Mouse (Mus musculus) CH12.LX (cell line): ENCODE measurements around the gene Tnc. TPM values are rescaled to one million over a fixed set of nuclear protein-coding genes. Genes with fewer than 3 reads are reported as not detected.

Source experiments
- DNase-seq: peaks from one replicate; pipeline ENCODE4 v3.0.0-alpha.2; 2013; ENCODE audit errors: extremely low read depth
- H3K27ac ChIP-seq: 2 replicates; pipeline ENCODE4 v1.5.1; 2012; ENCODE audit warnings: low read depth, mild to moderate bottlenecking, control low read depth, moderate library complexity; ENCODE audit not compliant: insufficient read depth
- H3K27me3 ChIP-seq: replicated peaks from 2 replicates; pipeline ENCODE3; 2012; ENCODE audit warnings: inconsistent platforms
- H3K36me3 ChIP-seq, 2 experiments: replicated peaks in 1 of 2; 2 replicates each; pipeline versions ENCODE3 to v1.6.1; 2012; ENCODE audit warnings: inconsistent platforms in 1 of 2, low read length in 1 of 2, mild to moderate bottlenecking in 1 of 2, mixed read lengths in 1 of 2, moderate library complexity in 1 of 2; ENCODE audit not compliant: control insufficient read depth in 1 of 2, insufficient read depth in 1 of 2
- H3K4me1 ChIP-seq, 2 experiments: 2 replicates each; pipeline ENCODE4 v1.6.1; 2012; ENCODE audit warnings: inconsistent platforms in 1 of 2, moderate library complexity in 1 of 2; ENCODE audit not compliant: insufficient read depth in 2 of 2, control insufficient read depth in 1 of 2
- H3K4me2 ChIP-seq: 2 replicates; pipeline ENCODE4 v1.6.1; 2012; ENCODE audit warnings: low read depth, mild to moderate bottlenecking, control low read depth; ENCODE audit not compliant: poor library complexity, insufficient read depth, severe bottlenecking
- H3K4me3 ChIP-seq, 3 experiments: fragments of 150-350 bp in 1 of 3; sonication (generic) in 1 of 3; replicated peaks in 1 of 3; 2 replicates each; pipeline versions ENCODE3 to v1.5.1; 2011 to 2012; ENCODE audit warnings: low read depth in 2 of 3, low read length in 2 of 3, mild to moderate bottlenecking in 2 of 3, moderate library complexity in 2 of 3, control low read depth in 1 of 3, improper control_type of control experiment in 1 of 3, inconsistent platforms in 1 of 3, mixed read lengths in 1 of 3; ENCODE audit not compliant: poor library complexity in 1 of 3
- H3K79me2 ChIP-seq: replicated peaks from 2 replicates; pipeline ENCODE4 v1.6.1; 2012; ENCODE audit warnings: mild to moderate bottlenecking, moderate library complexity; ENCODE audit not compliant: control insufficient read depth, poor library complexity, insufficient read depth, severe bottlenecking; ENCODE audit errors: extremely low read depth
- H3K9ac ChIP-seq: 2 replicates; pipeline ENCODE4 v1.6.1; 2012; ENCODE audit warnings: low read depth, mild to moderate bottlenecking, control low read depth, moderate library complexity; ENCODE audit not compliant: insufficient read depth
- H3K9me3 ChIP-seq: replicated peaks from 2 replicates; pipeline ENCODE3; 2012; ENCODE audit warnings: low read length, inconsistent platforms, mixed read lengths
- BHLHE40 ChIP-seq: IDR thresholded peaks from 2 replicates; pipeline ENCODE4 v1.6.1; 2011; ENCODE audit warnings: mild to moderate bottlenecking, low read depth, low read length, improper control_type of control experiment
- ELF1 ChIP-seq: IDR thresholded peaks from 2 replicates; pipeline ENCODE4 v1.6.1; 2014; ENCODE audit warnings: low read depth, mild to moderate bottlenecking, inconsistent platforms, low read length, improper control_type of control experiment
- ETS1 ChIP-seq: conservative IDR thresholded peaks from 2 replicates; pipeline ENCODE4 v1.6.1; 2012; ENCODE audit warnings: low read depth, mild to moderate bottlenecking, inconsistent platforms, low read length, improper control_type of control experiment, moderate library complexity
- GABPA ChIP-seq: IDR thresholded peaks from 2 replicates; pipeline ENCODE4 v1.6.1; 2012; ENCODE audit warnings: low read depth, low read length, improper control_type of control experiment, inconsistent platforms; ENCODE audit not compliant: insufficient replicate concordance
- IRF4 ChIP-seq: IDR thresholded peaks from 2 replicates; pipeline ENCODE4 v1.6.1; 2014; ENCODE audit warnings: low read depth, mild to moderate bottlenecking, inconsistent platforms, low read length, improper control_type of control experiment
- KAT2A ChIP-seq: IDR thresholded peaks from 2 replicates; pipeline ENCODE4 v1.6.1; 2012; ENCODE audit warnings: low read length, improper control_type of control experiment, inconsistent platforms; ENCODE audit not compliant: insufficient replicate concordance
- MAFK ChIP-seq: IDR thresholded peaks from 2 replicates; pipeline ENCODE4 v1.6.1; 2011; ENCODE audit warnings: low read length, improper control_type of control experiment; ENCODE audit not compliant: insufficient replicate concordance
- MEF2A ChIP-seq: IDR thresholded peaks from 2 replicates; pipeline ENCODE4 v1.6.1; 2014; ENCODE audit warnings: low read depth, mild to moderate bottlenecking, inconsistent platforms, low read length, improper control_type of control experiment, borderline replicate concordance
- PAX5 ChIP-seq: IDR thresholded peaks from 2 replicates; pipeline ENCODE4 v1.6.1; 2012; ENCODE audit warnings: low read length, inconsistent platforms, mixed read lengths
- TBP ChIP-seq: conservative IDR thresholded peaks from 2 replicates; pipeline ENCODE4 v1.6.1; 2011; ENCODE audit warnings: low read depth, low read length, improper control_type of control experiment
- TCF12 ChIP-seq: IDR thresholded peaks from 2 replicates; pipeline ENCODE4 v1.6.1; 2014; ENCODE audit warnings: low read depth, mild to moderate bottlenecking, inconsistent platforms, low read length, improper control_type of control experiment
- ZKSCAN1 ChIP-seq: IDR thresholded peaks from 2 replicates; pipeline ENCODE4 v1.6.1; 2012; ENCODE audit warnings: low read depth, inconsistent platforms, low read length, improper control_type of control experiment, borderline replicate concordance
- dilution Hi-C: fragments of 300-500 bp; cut with MboI; formaldehyde crosslinking; loops from 2 replicates; pipeline ENCODE4 v1.14.3; 2020; ENCODE audit warnings: low sequenced_read_pairs; ENCODE audit not compliant: extremely low pct_unique_long_range_greater_than_20kb, extremely low pct_ligation_motif_present
- in situ Hi-C: fragments of 300-500 bp; cut with MboI; formaldehyde crosslinking; loops from 3 replicates; pipeline ENCODE4 v1.14.3; 2019; ENCODE audit warnings: low sequenced_read_pairs, low pct_ligation_motif_present, low pct_unique_long_range_greater_than_20kb, mixed read lengths
- polyA plus RNA-seq: library from polyadenylated mRNA; unstranded; fragments of >175 nt; gene quantifications from 2 replicates; pipeline ENCODE4 v1.2.1, GENCODE M21; 2012; ENCODE audit warnings: low read depth; ENCODE audit not compliant: insufficient read length
- total RNA-seq, 2 experiments: library from RNA; depleted of rRNA; stranded (reverse); fragments of 300-350 nt in 1 of 2; fragments of >200 nt in 1 of 2; gene quantifications; 2 replicates each; pipeline ENCODE4 v1.2.3; 2012 to 2014

The Tnc gene
- total and polyA plus RNA-seq, 3 experiments, result 0.13 to 1.2 TPM; not detected in 1

- Histone ChIP-seq H3K27ac (no peak overlapping the region), H3K4me1 (peaks cover 13 to 20% of the 10 kb centered on the region in 2 experiments), H3K4me2 (no peak overlapping the region), H3K4me3 (no peak overlapping the region), H3K9me3 (no peaks in the 10 kb centered on the region), H3K36me3 (peaks cover 18 to 66% of the 10 kb centered on the region in 2 experiments), H3K9ac (no peak overlapping the region)
- no peak for DNase-seq
- in situ Hi-C loops, result no loop called here
- no peak for TF ChIP-seq IRF4
- no peak for TF ChIP-seq TBP
- TF ChIP-seq, all 38 proteins: peak for 0
- H3K27me3 ChIP-seq, result no peaks in the 10 kb centered on the region
- no peaks in the 10 kb centered on the region for H3K79me2 ChIP-seq
- dilution Hi-C loops, result no loop called here
Observed at GRCm38 (mm10) chr4:64005198-64005597, 41.6 kb downstream of the Tnc start.

GRCm38 (mm10) chr4:64003677-64004076, 43.1 kb downstream of the Tnc start:
- no peaks in the 10 kb centered on the region for H3K9me3 ChIP-seq
- H3K4me1 ChIP-seq, result peaks cover 0 to 6% of the 10 kb centered on the region in 2 experiments; a peak in 1 of 4 replicates
- dilution Hi-C loops, result no loop called here
- no peak overlapping the region for H3K4me2 ChIP-seq
- TF ChIP-seq BHLHE40 (no peak), ETS1 (no peak), ELF1 (no peak)
- H3K9ac ChIP-seq, result no peak overlapping the region
- peaks cover 18 to 76% of the 10 kb centered on the region in 2 experiments for H3K36me3 ChIP-seq
- in situ Hi-C loops, result no loop called here
- no peak overlapping the region for H3K27ac ChIP-seq
- no peaks in the 10 kb centered on the region for H3K27me3 ChIP-seq
- no peaks in the 10 kb centered on the region for H3K79me2 ChIP-seq
- no peak for DNase-seq
- no peak overlapping the region for H3K4me3 ChIP-seq

- dilution Hi-C loops (no loop called here), in situ Hi-C loops (no loop called here)
- H3K79me2 ChIP-seq, result no peaks in the 10 kb centered on the region
- no peak overlapping the region for H3K27ac ChIP-seq
- no peaks in the 10 kb centered on the region for H3K27me3 ChIP-seq
- H3K9me3 ChIP-seq, result no peaks in the 10 kb centered on the region
- H3K36me3 ChIP-seq, result peaks cover 18 to 75% of the 10 kb centered on the region in 2 experiments
- no peaks in the 10 kb centered on the region for H3K4me1 ChIP-seq
- no peak overlapping the region for H3K4me2 ChIP-seq
- no peak for DNase-seq
- H3K9ac ChIP-seq, result no peak overlapping the region
- no peak overlapping the region for H3K4me3 ChIP-seq
- no peak for TF ChIP-seq MEF2A
- no peak for TF ChIP-seq ZKSCAN1
- TF ChIP-seq TCF12, result no peak
- TF ChIP-seq KAT2A, result no peak
- no peak for TF ChIP-seq PAX5
- no peak for TF ChIP-seq MAFK
- TF ChIP-seq GABPA, result no peak
Observed at GRCm38 (mm10) chr4:64002168-64002567, 44.6 kb downstream of the Tnc start.
